10 mouse cellular contexts compared by ENCODE assay signal in the genomic region with DNA sequence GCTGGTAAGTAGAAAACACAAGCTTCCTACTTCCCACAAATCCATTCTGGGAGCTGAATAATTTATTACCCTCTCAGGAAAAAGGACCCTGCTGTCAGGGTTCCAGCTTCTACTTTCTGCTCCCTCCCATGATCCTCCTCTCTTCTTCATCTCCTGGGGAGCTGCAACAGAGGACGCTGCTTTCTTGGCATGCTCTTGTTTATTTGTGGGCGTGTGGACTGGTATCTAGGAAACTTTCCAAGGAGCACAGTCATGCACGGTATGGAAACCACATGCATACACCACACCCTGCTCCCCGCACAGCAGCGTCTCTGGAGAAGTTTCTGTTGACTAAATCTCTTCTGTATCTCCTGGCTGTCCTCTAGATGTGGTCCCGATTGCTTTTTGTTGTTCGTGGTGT.
DNase-seq lines count a peak whose midpoint lies in the region; ATAC-seq lines count a peak whose summit lies in the region.
"Had no signal": no experiment of that assay in that cellular context is flagged by ENCODE, and none has a peak within 500 bp of the region (broad histone marks: within the 10 kb centered on the region; RNA-seq: fewer than 3 reads in every experiment).

No protein-coding gene starts in this region.

- DNase-seq in layer of hippocampus, adult 11-12 months (ENCODE audit: low spot score), result peak; percentile 32
- no peak for DNase-seq in layer of hippocampus, postnatal 14 days (ENCODE audit: low spot score in 2 of 2)
- DNase-seq in NIH3T3 (ENCODE audit: low read depth), result peak; percentile 95
- DNase-seq in T-cell, adult 2 months (ENCODE audit: low spot score), result no peak
- no peak for DNase-seq in heart, adult 18-20 months
- no peak for DNase-seq in yolk sac, embryonic 10.5 days (ENCODE audit: low spot score)
- DNase-seq: liver, embryonic 13.5 days had no signal

- peak; percentile 76 to 80 for ATAC-seq in hematopoietic stem cell, adult 5-6 weeks (replicated peaks in 1 of 2; ENCODE audit: insufficient read depth in 1 of 2, low FRiP score in 2 of 2, low TSS enrichment in 1 of 2, low read depth in 1 of 2, poor library complexity in 2 of 2, severe bottlenecking in 2 of 2)
- peak; percentile 90 for ATAC-seq in megakaryocyte-erythroid progenitor cell, adult 5-6 weeks (replicated peaks; ENCODE audit: low FRiP score, low TSS enrichment, poor library complexity, severe bottlenecking)
- ATAC-seq: activated CD4-positive, CD25-positive, alpha-beta regulatory T cell, adult 4 months had no signal

Comparison
In these comparisons a context has a peak if more than half of its experiments do, and no peak if none do; other contexts are left out.
1. DNase-seq: peak in layer of hippocampus, adult 11-12 months (single experiment) and NIH3T3 (single experiment); none in layer of hippocampus, postnatal 14 days (0 of 2), T-cell, adult 2 months (single experiment), heart, adult 18-20 months (0 of 2) and yolk sac, embryonic 10.5 days (single experiment).